Mouse (Mus musculus) midbrain, embryonic 14.5 days (tissue): ENCODE measurements around the gene Caskin1. TPM values are rescaled to one million over a fixed set of nuclear protein-coding genes. Genes with fewer than 3 reads are reported as not detected.
A peak's percentile ranks its signal among the peaks of the same experiment; 100 is the strongest.

Experiments
- ATAC-seq: fragments of 200-750 bp; cut with Nextera tagmentation; 2 replicates; pipeline ENCODE4 v1.8.0; 2017; ENCODE audit warnings: moderate number of reproducible peaks, moderate library complexity; ENCODE audit not compliant: low FRiP score, low TSS enrichment
- DNase-seq: peaks from one replicate; pipeline ENCODE4 v3.0.0-alpha.2; 2015
- H3K27ac ChIP-seq: fragments of 300-500 bp; sonication (generic); replicated peaks from 2 replicates; pipeline ENCODE4 v1.5.1; 2014; ENCODE audit warnings: mild to moderate bottlenecking, low read depth, low read length, moderate library complexity
- H3K27me3 ChIP-seq: fragments of 300-500 bp; sonication (generic); 2 replicates; pipeline ENCODE4 v1.6.1; 2014; ENCODE audit warnings: low read length, control low read depth, mixed read lengths; ENCODE audit not compliant: control insufficient read depth, insufficient read depth
- H3K36me3 ChIP-seq: fragments of 300-500 bp; sonication (generic); 2 replicates; pipeline ENCODE4 v1.6.1; 2014; ENCODE audit warnings: low read length, control low read depth; ENCODE audit not compliant: control insufficient read depth, insufficient read depth
- H3K4me1 ChIP-seq: fragments of 300-500 bp; sonication (generic); 2 replicates; pipeline ENCODE4 v1.6.1; 2014; ENCODE audit warnings: mild to moderate bottlenecking, antibody characterized with exemption, low read length, control low read depth; ENCODE audit not compliant: control insufficient read depth, insufficient read depth
- H3K4me2 ChIP-seq: fragments of 300-500 bp; sonication (generic); 2 replicates; pipeline ENCODE4 v1.6.1; 2014; ENCODE audit warnings: mild to moderate bottlenecking, low read length, moderate library complexity
- H3K4me3 ChIP-seq: fragments of 300-500 bp; sonication (generic); replicated peaks from 2 replicates; pipeline ENCODE4 v1.5.1; 2014; ENCODE audit warnings: low read depth, low read length
- H3K9ac ChIP-seq: fragments of 300-500 bp; sonication (generic); replicated peaks from 2 replicates; pipeline ENCODE4 v1.6.1; 2014; ENCODE audit warnings: mild to moderate bottlenecking, low read length, moderate library complexity
- H3K9me3 ChIP-seq: fragments of 300-500 bp; sonication (generic); 2 replicates; pipeline ENCODE4 v1.6.1; 2016; ENCODE audit warnings: low read length, control low read depth, mixed read lengths; ENCODE audit not compliant: control insufficient read depth
- WGBS: fragments of 180-500 bp; shearing (Covaris S2); extraction: QIAGEN DNeasy Blood & Tissue Kit; methylation state at CpG from one replicate; pipeline ENCODE4 v1.1.7; 2014; 5-methylcytosine and 5-hydroxymethylcytosine counted together
- polyA plus RNA-seq: library from polyadenylated mRNA; unstranded; fragments of >200 nt; fragmentation: Nextera tagmentation; extraction: Ambion mirVana; gene quantifications from 2 replicates; pipeline ENCODE4 v1.2.1, GENCODE M21; 2014

The Caskin1 gene
- polyA plus RNA-seq, 1 experiment from 2014 or later, result 37.5 TPM

GRCm38 (mm10) chr17:24485090-24485860 is 3.1 kb upstream of the Caskin1 start:
- DNase-seq (peak; percentile 63), ATAC-seq (no peak)
- H3K4me3 ChIP-seq, result no peak overlapping the region
- H3K36me3 ChIP-seq, result no peaks in the 10 kb centered on the region
- H3K9ac ChIP-seq, result peak overlapping the region; percentile 37
- H3K4me2 ChIP-seq, result no peak overlapping the region
- H3K9me3 ChIP-seq, result no peaks in the 10 kb centered on the region
- WGBS, result 42% methylated on average over 11 of the region's 11 CpGs
- H3K27me3 ChIP-seq, result no peaks in the 10 kb centered on the region
- H3K4me1 ChIP-seq, result peaks cover 17% of the 10 kb centered on the region
- H3K27ac ChIP-seq, result peak overlapping the region; percentile 14; the same call in 1 of the 2 replicates

- peak overlapping the region; percentile 96 for H3K27ac ChIP-seq
- peak overlapping the region; percentile 94 for H3K9ac ChIP-seq
- WGBS, result under 1% methylated on average over 44 of the region's 81 CpGs
- H3K9me3 ChIP-seq, result no peaks in the 10 kb centered on the region
- peak overlapping the region; percentile 93 for H3K4me3 ChIP-seq
- no peaks in the 10 kb centered on the region for H3K36me3 ChIP-seq
- no peaks in the 10 kb centered on the region for H3K27me3 ChIP-seq
- DNase-seq, result peak; percentile 82
- H3K4me2 ChIP-seq, result peak overlapping the region; percentile 74
- peaks cover 23% of the 10 kb centered on the region for H3K4me1 ChIP-seq
- peak; percentile 83 for ATAC-seq
These were observed 362 bp downstream of the Caskin1 start for GRCm38 (mm10) chr17:24488662-24489264.

- Histone ChIP-seq H3K4me3 (peak overlapping the region; percentile 93), H3K27me3 (no peaks in the 10 kb centered on the region), H3K4me2 (peak overlapping the region; percentile 74), H3K27ac (peak overlapping the region; percentile 96), H3K4me1 (peaks cover 23% of the 10 kb centered on the region), H3K9ac (peak overlapping the region; percentile 94), H3K36me3 (no peaks in the 10 kb centered on the region), H3K9me3 (no peaks in the 10 kb centered on the region)
- DNase-seq (peak; percentile 57), ATAC-seq (peak; percentile 41)
- 14% methylated on average over 16 of the region's 19 CpGs for WGBS
These were observed 1.0 kb downstream of the Caskin1 start for GRCm38 (mm10) chr17:24489265-24490030.

GRCm38 (mm10) chr17:24490399-24490798 is 2.0 kb downstream of the Caskin1 start:
- H3K4me3 ChIP-seq, result no peak overlapping the region
- ATAC-seq, result no peak

GRCm38 (mm10) chr17:24494627-24495335 is 6.4 kb downstream of the Caskin1 start:
- Histone ChIP-seq H3K4me3 (no peak overlapping the region), H3K9me3 (no peaks in the 10 kb centered on the region), H3K27ac (no peak overlapping the region), H3K9ac (no peak overlapping the region), H3K4me2 (no peak overlapping the region), H3K4me1 (peaks cover 11% of the 10 kb centered on the region), H3K36me3 (peaks cover 42% of the 10 kb centered on the region), H3K27me3 (no peaks in the 10 kb centered on the region)
- ATAC-seq (no peak), DNase-seq (peak; percentile 76)
- 43% methylated on average over 2 of the region's 2 CpGs for WGBS

More at GRCm38 (mm10) chr17:24490399-24490798, 2.0 kb downstream of the Caskin1 start:
- 51% methylated on average over 4 of the region's 4 CpGs for WGBS
- Histone ChIP-seq H3K4me2 (peak overlapping the region; percentile 74), H3K9me3 (no peaks in the 10 kb centered on the region), H3K27me3 (no peaks in the 10 kb centered on the region), H3K27ac (peak overlapping the region; percentile 96; the same call in 1 of the 2 replicates), H3K36me3 (no peaks in the 10 kb centered on the region), H3K9ac (peak overlapping the region; percentile 94; the same call in 1 of the 2 replicates), H3K4me1 (peaks cover 23% of the 10 kb centered on the region)
- peak; percentile 74 for DNase-seq

- Histone ChIP-seq H3K4me3 (no peak overlapping the region), H3K4me1 (peaks cover 4% of the 10 kb centered on the region), H3K27me3 (no peaks in the 10 kb centered on the region), H3K9me3 (no peaks in the 10 kb centered on the region), H3K36me3 (peaks cover 49% of the 10 kb centered on the region), H3K4me2 (no peak overlapping the region), H3K27ac (no peak overlapping the region), H3K9ac (no peak overlapping the region)
- ATAC-seq, result no peak
- WGBS, result 75% methylated on average over 3 of the region's 3 CpGs
- no peak for DNase-seq
These were observed 7.0 kb downstream of the Caskin1 start for GRCm38 (mm10) chr17:24495443-24495842.

- DNase-seq (no peak), ATAC-seq (no peak)
- Histone ChIP-seq H3K4me3 (no peak overlapping the region), H3K4me2 (no peak overlapping the region), H3K9me3 (no peaks in the 10 kb centered on the region), H3K36me3 (peaks cover 54% of the 10 kb centered on the region), H3K4me1 (no peaks in the 10 kb centered on the region), H3K27me3 (no peaks in the 10 kb centered on the region), H3K27ac (no peak overlapping the region), H3K9ac (no peak overlapping the region)
- WGBS, result 93% methylated on average over 1 of the region's 1 CpGs
These were observed 7.6 kb downstream of the Caskin1 start for GRCm38 (mm10) chr17:24496026-24496425.

GRCm38 (mm10) chr17:24502208-24502607 is 13.8 kb downstream of the Caskin1 start:
- Histone ChIP-seq H3K4me1 (no peaks in the 10 kb centered on the region), H3K9ac (no peak overlapping the region), H3K4me3 (no peak overlapping the region), H3K27ac (no peak overlapping the region), H3K36me3 (peaks cover 99% of the 10 kb centered on the region), H3K9me3 (no peaks in the 10 kb centered on the region), H3K27me3 (no peaks in the 10 kb centered on the region), H3K4me2 (no peak overlapping the region)
- DNase-seq, result no peak
- no peak for ATAC-seq
- WGBS, result 36% methylated on average over 11 of the region's 11 CpGs
